Mouse (Mus musculus) activated CD4-positive, CD25-positive, alpha-beta regulatory T cell, adult 4 months (primary cell): ENCODE results near the gene Btk. TPM values are rescaled to one million over a fixed set of nuclear protein-coding genes. Genes with fewer than 3 reads are reported as not detected.
A peak's percentile ranks its signal among the peaks of the same experiment; 100 is the strongest.

Source experiments
- ATAC-seq: one replicate; pipeline ENCODE4 v1.8.0; 2017
- polyA plus RNA-seq, 2 experiments: library from polyadenylated mRNA; unstranded; fragments of 100-300 nt; shearing (Covaris generic); gene quantifications; one replicate each; pipeline ENCODE4 v1.2.1; 2017

Btk gene
- 1 to 10 TPM in 1 of 2 experiments, under 1 TPM in 1; 0.65 to 2.3 TPM for polyA plus RNA-seq

DNA sequence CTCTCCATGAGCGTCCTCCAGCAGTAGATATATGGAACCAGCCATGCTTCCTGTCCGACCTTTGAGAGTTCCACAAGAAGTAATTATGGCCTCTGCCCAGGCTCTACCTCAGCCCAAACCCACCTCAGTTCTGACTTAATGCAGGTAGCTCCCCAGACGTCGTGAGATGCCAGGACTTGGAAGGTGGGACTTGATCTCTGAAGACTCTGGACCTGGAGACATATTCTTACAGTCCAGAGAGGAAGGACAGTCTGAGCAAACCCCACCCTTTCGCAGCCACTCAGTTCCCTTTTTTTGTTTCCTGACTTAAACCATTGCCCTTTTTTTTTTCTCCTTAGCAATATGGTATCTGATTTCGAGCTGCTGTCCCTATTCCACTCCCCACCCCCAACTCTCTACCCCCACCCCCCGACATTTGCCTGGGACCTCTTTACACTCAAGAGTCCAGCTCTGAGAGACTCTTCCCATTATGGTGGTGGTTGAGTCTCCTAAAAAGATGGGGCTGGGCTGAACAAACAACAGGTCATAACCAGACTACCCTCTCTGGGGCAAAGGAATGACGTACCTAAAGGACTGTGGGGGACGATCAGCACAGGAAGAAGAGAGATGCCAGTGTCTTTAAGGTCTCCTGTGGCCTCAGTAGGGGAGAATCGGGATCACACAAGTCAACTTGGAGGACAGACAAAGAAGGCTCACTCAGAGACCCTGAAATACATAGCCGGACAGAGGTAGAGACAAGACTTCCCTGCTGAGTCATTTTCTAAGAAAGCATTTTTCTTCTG, at the start of gene Btk:
Gene Btk (minus strand): TSS at position 683 of the 782 bp plus-strand sequence.
- ATAC-seq = no peak

- ATAC-seq = no peak
Observed at GRCm38 (mm10) chrX:134632710-134633109, 49.3 kb upstream of the Btk start.

- no peak for ATAC-seq
Observed at GRCm38 (mm10) chrX:134628200-134628599, 44.8 kb upstream of the Btk start.

DNA sequence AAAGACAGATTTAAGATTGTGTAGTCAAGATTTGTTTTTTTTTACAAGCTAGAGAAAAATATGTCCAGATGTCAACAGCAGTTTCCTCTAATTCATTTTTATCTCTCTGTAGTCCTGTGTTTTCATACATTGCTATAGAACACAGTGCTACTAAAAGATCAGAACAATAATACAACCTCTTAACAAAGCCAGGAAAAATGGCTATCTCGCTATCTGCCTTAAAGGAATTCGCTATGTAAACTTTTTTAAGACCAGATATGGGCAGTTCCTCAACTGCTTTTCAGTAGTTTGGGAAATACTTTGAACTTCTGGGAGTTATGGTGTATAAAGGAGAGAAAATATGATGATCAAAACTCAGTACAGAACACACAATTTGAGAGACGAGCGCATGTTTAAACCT, 40.0 kb upstream of the Btk start:
- ATAC-seq = no peak

GRCm38 (mm10) chrX:134621685-134622084, 38.3 kb upstream of the Btk start:
- no peak for ATAC-seq

- ATAC-seq = no peak
Observed at GRCm38 (mm10) chrX:134620254-134620865, 37.0 kb upstream of the Btk start.

DNA sequence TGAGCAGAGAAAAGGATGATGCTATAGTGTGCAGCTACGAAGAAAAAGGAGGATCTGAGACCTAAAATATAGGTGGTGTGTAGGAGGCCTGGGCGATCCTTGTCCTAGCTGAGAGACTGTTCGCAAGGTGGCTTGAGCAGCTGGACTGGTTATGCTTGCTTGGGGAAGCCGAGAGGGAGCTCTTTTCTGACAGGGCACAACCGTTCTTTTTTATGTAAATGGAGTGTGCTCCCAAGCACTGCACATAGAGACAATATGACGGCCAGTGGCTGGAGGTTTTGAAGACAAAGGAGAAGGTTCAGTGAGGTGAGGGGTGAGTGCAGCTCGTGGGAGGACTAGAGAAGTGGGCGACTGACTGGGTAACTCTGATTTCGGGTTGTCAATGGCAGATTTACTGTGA, 36.3 kb upstream of the Btk start:
- no peak for ATAC-seq

DNA sequence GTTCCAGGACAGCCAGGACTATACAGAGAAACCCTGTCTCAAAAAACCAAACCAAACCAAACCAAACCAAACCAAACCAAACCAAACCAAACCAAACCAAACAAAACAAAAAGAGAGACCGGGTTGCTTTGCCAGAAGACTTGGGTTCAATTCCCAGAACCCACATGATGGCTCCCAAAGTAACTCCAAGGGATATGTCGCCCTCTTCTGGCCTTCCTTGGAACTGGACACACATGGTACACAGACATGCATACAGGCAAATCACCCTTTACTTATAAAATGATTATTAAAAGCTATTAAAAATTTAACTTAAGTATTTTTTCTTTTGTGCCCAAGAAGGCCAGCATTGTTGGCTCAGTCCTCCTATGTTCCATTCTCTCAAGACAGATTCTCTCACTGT, 30.9 kb upstream of the Btk start:
- ATAC-seq = no peak

GRCm38 (mm10) chrX:134612285-134612959, 29.1 kb upstream of the Btk start:
- no peak for ATAC-seq

DNA sequence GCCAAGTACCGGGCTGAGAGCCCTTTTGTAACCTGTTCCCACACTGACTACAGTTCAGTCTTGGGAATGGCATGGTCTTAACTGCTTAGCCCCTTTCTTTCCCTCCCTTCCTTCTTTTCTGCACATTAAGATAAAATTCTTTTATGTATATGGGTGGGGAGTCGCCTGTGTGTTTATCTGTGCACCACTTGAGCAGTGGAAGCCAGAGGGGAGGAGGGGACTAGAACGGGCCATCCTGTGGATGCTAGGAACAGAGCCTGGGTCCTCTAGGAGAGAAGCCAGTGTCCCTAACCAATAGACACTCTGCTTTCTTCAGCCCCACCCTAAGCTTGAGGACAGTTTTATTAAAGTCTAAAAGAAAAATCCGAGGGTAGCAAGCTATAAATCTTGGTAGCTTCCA, 27.6 kb upstream of the Btk start:
- ATAC-seq = no peak

DNA sequence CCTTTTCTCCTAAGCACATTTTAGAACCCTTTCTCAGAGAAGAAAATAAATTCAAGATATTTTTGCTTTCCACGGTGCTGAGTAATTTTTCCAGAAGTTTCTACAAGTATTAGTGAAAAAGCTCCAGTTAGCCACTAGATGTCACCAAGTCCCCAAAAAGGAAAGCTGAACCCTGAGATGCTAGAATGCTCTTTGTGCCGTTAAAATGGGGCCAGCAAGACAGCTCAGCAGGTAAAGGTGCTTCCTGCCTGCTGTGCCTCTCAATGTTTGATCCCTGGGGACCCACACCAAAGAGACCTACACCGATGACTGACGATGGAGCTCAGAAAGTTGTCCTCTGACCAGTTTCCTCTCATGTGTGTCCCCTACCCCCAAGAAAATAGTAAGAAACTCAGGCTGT, 26.1 kb upstream of the Btk start:
- peak; percentile 83 for ATAC-seq

DNA sequence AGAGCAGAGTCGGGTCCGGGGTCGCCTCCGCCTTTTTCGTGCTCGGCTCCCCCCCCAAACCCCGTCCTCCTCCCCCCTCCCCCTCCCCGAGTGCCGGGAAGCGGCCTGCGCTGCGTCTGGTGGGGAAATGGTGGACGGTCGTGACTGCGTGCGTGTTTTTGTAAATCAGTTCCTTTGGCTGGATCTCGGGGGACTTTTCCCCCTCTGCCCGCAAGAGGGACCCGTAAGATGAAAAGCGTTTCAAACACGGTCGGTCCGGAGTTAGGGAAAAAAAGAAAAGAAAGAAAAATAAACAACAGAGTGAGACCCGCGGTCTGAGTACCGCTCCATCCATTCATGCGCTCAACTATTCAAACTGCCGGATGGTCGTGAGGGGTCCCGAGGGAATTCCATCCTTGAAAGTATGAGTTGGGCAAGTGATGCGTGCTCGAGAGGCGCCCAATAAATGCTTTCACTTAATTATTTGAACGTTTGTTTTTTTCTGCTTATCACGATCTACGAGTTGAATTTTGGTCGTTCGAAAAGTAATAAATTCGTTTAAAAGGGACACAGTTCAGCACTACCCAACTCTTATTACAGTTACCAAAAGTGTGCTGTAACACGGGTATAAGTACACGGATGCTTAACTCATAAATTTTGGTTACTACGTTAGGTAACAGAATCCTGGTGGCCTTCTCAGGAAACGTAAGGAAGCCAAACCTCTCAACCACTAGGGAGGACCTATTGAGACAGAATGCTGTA, 18.2 kb upstream of the Btk start:
- ATAC-seq = peak; percentile 19

GRCm38 (mm10) chrX:134600659-134601379, 17.4 kb upstream of the Btk start, which contains the start of the genes Gla and Hnrnph2:
TSS of gene Gla (minus strand) at chrX:134601125.
TSS of gene Hnrnph2 (plus strand) at chrX:134601179.
- peak; percentile 93 for ATAC-seq

- ATAC-seq = no peak
Observed at GRCm38 (mm10) chrX:134599922-134600565, 16.7 kb upstream of the Btk start.

DNA sequence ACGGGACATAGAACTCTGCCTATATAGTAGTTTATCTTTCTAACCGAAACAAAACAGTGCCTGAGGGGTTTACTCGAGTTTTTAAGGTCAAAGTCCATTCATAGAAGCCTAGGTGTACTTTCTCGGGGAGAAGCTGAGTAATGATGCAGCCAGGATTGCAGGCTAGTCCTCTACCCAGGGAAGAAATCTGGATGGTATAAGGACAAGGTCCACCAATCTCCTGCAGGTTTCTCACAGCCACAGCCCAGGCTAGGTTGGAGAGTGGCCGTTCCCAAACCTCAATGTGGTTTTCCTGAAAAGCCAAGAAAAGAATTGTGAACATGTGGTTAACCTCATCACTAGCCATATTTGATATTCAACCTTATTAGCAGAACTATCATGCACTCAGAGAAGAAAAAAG, 6.5 kb upstream of the Btk start:
- ATAC-seq = no peak

GRCm38 (mm10) chrX:134588997-134589396, 5.6 kb upstream of the Btk start:
- ATAC-seq = no peak

- ATAC-seq = no peak
Observed at GRCm38 (mm10) chrX:134588261-134588660, 4.9 kb upstream of the Btk start.

GRCm38 (mm10) chrX:134586447-134586846, 3.1 kb upstream of the Btk start:
- ATAC-seq = no peak

DNA sequence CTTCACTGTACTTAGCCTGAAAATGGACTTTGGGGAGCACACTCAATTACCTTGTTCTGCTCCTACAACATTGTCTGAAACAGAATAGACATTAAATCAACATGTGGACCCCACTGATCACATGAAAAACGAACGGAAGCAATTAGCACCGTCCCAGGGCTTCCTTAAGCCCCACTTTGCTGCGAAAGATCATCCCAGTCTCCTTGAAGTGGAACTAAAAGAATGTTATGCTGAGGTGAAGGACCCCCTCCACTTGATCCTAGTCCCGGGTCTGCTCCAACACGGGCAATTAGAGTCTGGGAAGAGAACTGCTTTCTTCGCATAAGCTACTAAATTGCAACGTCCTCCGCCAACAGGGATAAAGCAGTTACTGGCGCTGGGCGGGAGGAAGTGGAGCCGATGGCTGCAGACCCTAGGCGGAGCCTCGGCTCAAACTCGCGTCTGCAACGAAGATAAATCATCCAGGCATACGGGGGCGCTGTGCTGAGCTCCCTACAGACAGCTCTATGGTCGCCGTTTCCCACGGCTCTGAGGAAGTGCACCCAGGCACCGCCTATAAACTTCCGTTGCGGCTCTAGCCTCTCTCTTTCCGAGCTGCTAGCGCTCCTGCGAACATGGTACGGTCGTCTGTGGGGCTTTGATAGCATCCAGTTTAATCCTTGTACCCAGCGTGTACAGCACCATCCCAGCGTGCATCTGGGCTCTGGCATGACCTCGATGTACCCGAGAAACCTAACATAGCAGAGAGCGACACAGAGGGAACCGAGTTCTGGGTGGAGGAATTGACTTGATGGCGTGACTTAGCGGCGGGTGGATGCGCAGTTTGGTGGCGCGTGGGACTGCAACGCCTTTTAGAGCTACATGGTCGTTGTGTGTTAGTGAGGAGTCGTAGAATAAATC, 2.0 kb upstream of the Btk start, which contains the start of gene Rpl36a:
Gene Rpl36a (plus strand): TSS at position 552 of the 900 bp plus-strand sequence.
- ATAC-seq = peak; percentile 97

- no peak for ATAC-seq
Observed at GRCm38 (mm10) chrX:134582270-134582669, 1.1 kb downstream of the Btk start.
